Comparison of ENCODE assay signal across 16 mouse cellular contexts in genomic region chr6:95731570-95732367, GRCm38 (mm10). TPM values are rescaled to one million over a fixed set of nuclear protein-coding genes. Genes with fewer than 3 reads are reported as not detected.
DNase-seq lines count a peak whose midpoint lies in the region; ATAC-seq and TF ChIP-seq lines count a peak whose summit lies in the region.
"Had no signal": no experiment of that assay in that cellular context is flagged by ENCODE, and none has a peak within 500 bp of the region (broad histone marks: within the 10 kb centered on the region; RNA-seq: fewer than 3 reads in every experiment).

No protein-coding gene starts in this region.

- H3K9ac ChIP-seq in kidney, embryonic 14.5 days (ENCODE audit: low read depth, low read length) = no peak overlapping the region
- no peak overlapping the region for H3K9ac ChIP-seq in kidney, postnatal 0 days (ENCODE audit: low read depth, low read length)
- H3K9ac ChIP-seq in intestine, embryonic 15.5 days = no peak overlapping the region
- H3K9ac ChIP-seq: embryonic facial prominence, embryonic 15.5 days; forebrain, embryonic 13.5 days; heart, embryonic 15.5 days; liver, embryonic 13.5 days; neural tube, embryonic 13.5 days; stomach, embryonic 15.5 days had no signal

- no peaks in the 10 kb centered on the region for H3K36me3 ChIP-seq in kidney, embryonic 14.5 days (ENCODE audit: control insufficient read depth, insufficient read depth, low read length)
- no peaks in the 10 kb centered on the region for H3K36me3 ChIP-seq in kidney, postnatal 0 days (ENCODE audit: insufficient read depth, low read length)
- H3K36me3 ChIP-seq in intestine, embryonic 15.5 days = no peaks in the 10 kb centered on the region
- H3K36me3 ChIP-seq: embryonic facial prominence, embryonic 15.5 days; G1E; heart, embryonic 15.5 days; liver, embryonic 13.5 days; neural tube, embryonic 13.5 days; stomach, embryonic 15.5 days had no signal

- peak overlapping the region; percentile 47; the same call in 1 of the 2 replicates for H3K27ac ChIP-seq in kidney, embryonic 14.5 days (ENCODE audit: low read depth, low read length)
- H3K27ac ChIP-seq in kidney, postnatal 0 days = 0 out of 2 replicates have a peak overlapping the region, but pooled peaks have one; percentile 19
- H3K27ac ChIP-seq in intestine, embryonic 15.5 days = no peak overlapping the region
- H3K27ac ChIP-seq: embryonic facial prominence, embryonic 15.5 days; forebrain, embryonic 13.5 days; heart, embryonic 15.5 days; liver, embryonic 13.5 days; neural tube, embryonic 13.5 days; stomach, embryonic 15.5 days had no signal

- WGBS in kidney, embryonic 14.5 days = 10% methylated on average over 11 of the region's 11 CpGs
- 13% methylated on average over 11 of the region's 11 CpGs for WGBS in kidney, postnatal 0 days
- WGBS in intestine, embryonic 15.5 days = 49% methylated on average over 11 of the region's 11 CpGs

- 0 out of 2 replicates have a peak, but pooled peaks cover 6% of the 10 kb centered on the region for H3K4me1 ChIP-seq in kidney, embryonic 14.5 days (ENCODE audit: control insufficient read depth, insufficient read depth, low read length)
- H3K4me1 ChIP-seq in kidney, postnatal 0 days (replicated peaks; ENCODE audit: insufficient read depth, low read length) = 0 out of 2 replicates have a peak, but pooled peaks cover 4% of the 10 kb centered on the region
- no peaks in the 10 kb centered on the region for H3K4me1 ChIP-seq in intestine, embryonic 15.5 days (replicated peaks)
- H3K4me1 ChIP-seq: embryonic facial prominence, embryonic 15.5 days; forebrain, embryonic 13.5 days; heart, embryonic 15.5 days; liver, embryonic 13.5 days; stomach, embryonic 15.5 days had no signal

- H3K4me2 ChIP-seq in kidney, embryonic 14.5 days (replicated peaks; ENCODE audit: low read depth, low read length) = no peak overlapping the region
- no peak overlapping the region for H3K4me2 ChIP-seq in kidney, postnatal 0 days (ENCODE audit: low read length)
- H3K4me2 ChIP-seq in intestine, embryonic 15.5 days (replicated peaks) = no peak overlapping the region
- H3K4me2 ChIP-seq: embryonic facial prominence, embryonic 15.5 days; forebrain, embryonic 13.5 days; heart, embryonic 15.5 days; liver, embryonic 13.5 days; neural tube, embryonic 13.5 days; stomach, embryonic 15.5 days had no signal

- DNase-seq in kidney, adult 18-20 months = no peak
- DNase-seq in MN1 (ENCODE audit: low spot score) = peak; percentile 38
- peak; percentile 38 for DNase-seq in ZHBTc4 (ENCODE audit: low read depth, low spot score)
- DNase-seq in kidney, postnatal 0 days (ENCODE audit: low spot score) = peak; percentile 97
- no peak for DNase-seq in ovary, postnatal 14 days (ENCODE audit: low spot score)
- no peak for DNase-seq in urinary bladder, postnatal 4 days (ENCODE audit: low spot score in 2 of 2)
- DNase-seq: cerebellum, postnatal 10 days; liver, embryonic 13.5 days had no signal

- TF ChIP-seq CTCF in kidney, postnatal 0 days (IDR thresholded peaks at IDR 0.05; ENCODE audit: low read depth) = no peak

- no peaks in the 10 kb centered on the region for H3K9me3 ChIP-seq in kidney, embryonic 14.5 days (ENCODE audit: control insufficient read depth, low read length)
- no peaks in the 10 kb centered on the region for H3K9me3 ChIP-seq in kidney, postnatal 0 days (replicated peaks; ENCODE audit: low read length)
- H3K9me3 ChIP-seq in intestine, embryonic 15.5 days = no peaks in the 10 kb centered on the region
- H3K9me3 ChIP-seq: embryonic facial prominence, embryonic 15.5 days; forebrain, embryonic 13.5 days; G1E; heart, embryonic 15.5 days; liver, embryonic 13.5 days; neural tube, embryonic 13.5 days; stomach, embryonic 15.5 days had no signal

- ATAC-seq in kidney, embryonic 14.5 days (ENCODE audit: low FRiP score, low TSS enrichment) = peak; percentile 96
- peak; percentile 84 for ATAC-seq in kidney, postnatal 0 days (replicated peaks; ENCODE audit: low FRiP score, low read depth)
- ATAC-seq in intestine, embryonic 15.5 days = no peak
- ATAC-seq: forebrain, embryonic 13.5 days had no signal

- no peak overlapping the region for H3K4me3 ChIP-seq in kidney, embryonic 14.5 days (ENCODE audit: low read length)
- H3K4me3 ChIP-seq in kidney, postnatal 0 days (replicated peaks; ENCODE audit: low read depth, low read length) = no peak overlapping the region
- H3K4me3 ChIP-seq in intestine, embryonic 15.5 days (replicated peaks) = no peak overlapping the region
- H3K4me3 ChIP-seq: embryonic facial prominence, embryonic 15.5 days; forebrain, embryonic 13.5 days; heart, embryonic 15.5 days; liver, embryonic 13.5 days; neural tube, embryonic 13.5 days; stomach, embryonic 15.5 days had no signal

- no peaks in the 10 kb centered on the region for H3K27me3 ChIP-seq in kidney, embryonic 14.5 days (ENCODE audit: control insufficient read depth, insufficient read depth, low read length)
- no peaks in the 10 kb centered on the region for H3K27me3 ChIP-seq in kidney, postnatal 0 days (ENCODE audit: insufficient read depth, low read length)
- no peaks in the 10 kb centered on the region for H3K27me3 ChIP-seq in intestine, embryonic 15.5 days (replicated peaks)
- H3K27me3 ChIP-seq: embryonic facial prominence, embryonic 15.5 days; forebrain, embryonic 13.5 days; heart, embryonic 15.5 days; liver, embryonic 13.5 days; neural tube, embryonic 13.5 days; stomach, embryonic 15.5 days had no signal

RNA-seq across cellular contexts. Expression of gene Suclg2, which starts 13.2 kb away (rescaled TPM):
- 84.0 and 112 TPM in 2 replicates for polyA plus RNA-seq in kidney, embryonic 14.5 days (2014; fragmentation: Nextera tagmentation; extraction: Ambion mirVana)
- polyA plus RNA-seq in kidney, postnatal 0 days (2015; fragmentation: Nextera tagmentation; extraction: Ambion mirVana) = 143 and 153 TPM in 2 replicates
- polyA plus RNA-seq in intestine, embryonic 15.5 days (2015; fragmentation: Nextera tagmentation; extraction: Ambion mirVana) = 110 and 116 TPM in 2 replicates

Comparison
In these comparisons a context has a peak if more than half of its experiments do, and no peak if none do; other contexts are left out.
1. DNase-seq: peak in MN1 (single experiment), ZHBTc4 (single experiment) and kidney, postnatal 0 days (single experiment); none in kidney, adult 18-20 months (single experiment), ovary, postnatal 14 days (single experiment) and urinary bladder, postnatal 4 days (0 of 2).